Mouse (Mus musculus): ENCODE measurements at regions not wholly inside any gene's neighbourhood (a gene's known extent, or its start where the extent isn't known, plus 50 kb on each side); places are given as distances from the start of the nearest gene placed in this dataset.

DNA sequence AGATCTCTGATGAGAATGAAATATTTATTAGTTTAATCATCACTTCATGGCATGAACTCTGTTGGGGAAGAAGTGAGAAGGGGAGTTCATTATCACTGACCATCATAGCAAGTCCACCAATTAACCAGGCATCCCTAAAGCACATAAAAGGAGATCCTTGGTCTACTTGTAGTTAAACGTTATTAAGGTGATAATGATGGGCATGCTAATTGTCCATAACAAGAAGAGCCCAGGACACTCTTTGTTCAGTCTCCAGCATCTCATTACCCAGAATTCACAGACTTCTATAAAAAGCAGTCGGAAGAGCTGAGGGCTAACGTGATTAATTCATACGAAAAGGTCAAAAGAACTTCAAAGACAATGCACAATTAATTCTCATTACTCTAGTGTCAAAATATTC lies 272.2 kb downstream of the Cenpc1 start:
- H3K27ac ChIP-seq (ENCODE audit: low read depth, low read length), result no peak overlapping the region
- H3K4me1 ChIP-seq (replicated peaks; ENCODE audit: control insufficient read depth, insufficient read depth, low read length), result no peaks in the 10 kb centered on the region
- ATAC-seq (replicated peaks; ENCODE audit: low FRiP score) (peak; percentile 68), DNase-seq (ENCODE audit: low spot score) (no peak)
- no peaks in the 10 kb centered on the region for H3K27me3 ChIP-seq (ENCODE audit: control insufficient read depth, insufficient read depth, low read length)
- 54% methylated on average over 4 of the region's 4 CpGs for WGBS
- H3K4me3 ChIP-seq (ENCODE audit: low read depth, low read length), result no peak overlapping the region
- H3K9me3 ChIP-seq (ENCODE audit: control insufficient read depth, low read length), result no peaks in the 10 kb centered on the region; the same call in 1 of the 2 replicates
- H3K4me2 ChIP-seq (ENCODE audit: low read depth, low read length, severe bottlenecking), result no peak overlapping the region
- no peaks in the 10 kb centered on the region for H3K36me3 ChIP-seq (ENCODE audit: control insufficient read depth, insufficient read depth, low read length)
- H3K9ac ChIP-seq (ENCODE audit: low read length), result no peak overlapping the region

DNA sequence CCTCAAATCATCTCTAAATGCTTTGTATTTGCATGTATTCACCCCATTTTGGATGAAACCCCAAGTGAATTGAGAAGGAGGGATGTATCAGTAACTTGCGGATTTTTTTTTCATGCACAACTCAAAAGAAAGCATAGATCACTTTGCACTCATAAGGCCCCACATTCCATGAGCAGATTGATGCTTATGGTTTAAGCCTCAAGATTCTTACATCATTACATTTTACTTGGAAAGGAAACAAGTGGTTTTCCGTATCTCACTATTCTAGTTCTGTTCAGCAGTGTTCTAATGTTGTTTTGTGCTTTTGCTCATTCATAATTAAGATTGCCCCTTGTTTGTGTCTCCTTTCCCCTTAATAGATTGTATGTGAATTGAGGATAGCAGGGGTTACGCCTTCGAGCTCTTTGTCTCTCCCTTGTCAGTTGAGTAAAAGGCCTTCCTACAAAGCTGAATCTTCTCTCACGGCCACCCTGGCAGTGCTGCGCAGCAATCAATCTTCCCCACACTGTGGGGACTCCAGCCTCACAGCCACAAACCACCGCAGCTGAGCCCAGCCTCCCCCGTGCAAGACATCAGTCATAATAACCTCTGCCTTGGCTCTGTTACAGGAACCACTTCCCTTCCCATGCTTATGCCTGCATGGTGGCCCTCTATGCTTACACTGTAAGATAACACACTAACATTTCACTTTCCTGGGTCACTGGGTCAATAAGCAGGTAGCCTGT lies 284.5 kb downstream of the Cenpc1 start:
- WGBS, result 51% methylated on average over 8 of the region's 8 CpGs
- ATAC-seq (replicated peaks; ENCODE audit: low FRiP score) (no peak; the same call in 1 of the 2 replicates), DNase-seq (ENCODE audit: low spot score) (no peak)
- H3K4me3 ChIP-seq (ENCODE audit: low read depth, low read length), result no peak overlapping the region
- no peak overlapping the region for H3K4me2 ChIP-seq (ENCODE audit: low read depth, low read length, severe bottlenecking)
- H3K9ac ChIP-seq (ENCODE audit: low read length), result no peak overlapping the region
- no peaks in the 10 kb centered on the region for H3K4me1 ChIP-seq (replicated peaks; ENCODE audit: control insufficient read depth, insufficient read depth, low read length)
- H3K27me3 ChIP-seq (ENCODE audit: control insufficient read depth, insufficient read depth, low read length), result no peaks in the 10 kb centered on the region
- no peaks in the 10 kb centered on the region for H3K36me3 ChIP-seq (ENCODE audit: control insufficient read depth, insufficient read depth, low read length)
- H3K9me3 ChIP-seq (ENCODE audit: control insufficient read depth, low read length), result no peaks in the 10 kb centered on the region
- no peak overlapping the region for H3K27ac ChIP-seq (ENCODE audit: low read depth, low read length)

DNA sequence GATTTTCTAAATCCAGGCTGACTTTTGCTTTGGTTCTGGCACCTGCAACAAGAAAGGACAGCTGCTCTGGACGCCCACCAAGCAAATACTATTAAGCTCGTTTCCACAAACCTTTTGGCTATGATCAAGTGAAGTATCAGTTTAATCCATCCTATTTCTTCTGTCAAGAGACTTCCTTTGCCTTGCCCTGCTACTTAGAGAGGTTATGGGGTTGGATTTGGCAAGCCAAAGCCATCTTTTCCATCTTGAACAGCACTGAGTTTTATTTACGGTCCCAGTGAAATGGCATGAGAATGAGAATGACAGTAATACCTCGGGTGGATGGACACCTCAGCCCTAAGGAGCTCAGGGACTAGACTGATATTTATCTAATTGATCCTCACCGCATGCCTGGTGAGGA lies 285.4 kb downstream of the Cenpc1 start:
- 41% methylated on average over 5 of the region's 5 CpGs for WGBS

DNA sequence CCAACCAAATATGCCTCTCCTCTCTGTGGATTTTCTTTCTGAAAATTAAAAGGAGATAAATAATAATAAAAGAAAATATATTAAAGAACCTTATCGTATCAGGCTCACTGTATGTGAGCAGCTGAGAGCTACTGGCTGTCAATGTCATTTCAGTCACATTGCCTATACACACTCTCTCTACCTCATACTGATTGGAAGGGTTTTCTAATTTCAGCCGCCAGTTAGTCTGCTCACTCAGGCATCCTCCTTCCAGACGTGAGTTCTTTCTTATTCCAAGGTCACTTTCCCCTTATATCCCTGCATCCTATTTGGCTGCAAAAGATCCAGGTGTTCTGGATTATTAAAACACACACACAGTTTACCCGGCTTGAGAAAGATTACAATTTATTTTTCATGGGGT lies 286.2 kb downstream of the Cenpc1 start:
- no peak overlapping the region for H3K4me3 ChIP-seq (ENCODE audit: low read depth, low read length)
- 55% methylated on average over 4 of the region's 4 CpGs for WGBS
- H3K9ac ChIP-seq (ENCODE audit: low read length), result no peak overlapping the region
- H3K36me3 ChIP-seq (ENCODE audit: control insufficient read depth, insufficient read depth, low read length), result no peaks in the 10 kb centered on the region
- no peak overlapping the region for H3K4me2 ChIP-seq (ENCODE audit: low read depth, low read length, severe bottlenecking)
- no peaks in the 10 kb centered on the region for H3K4me1 ChIP-seq (replicated peaks; ENCODE audit: control insufficient read depth, insufficient read depth, low read length)
- DNase-seq (ENCODE audit: low spot score) (no peak), ATAC-seq (replicated peaks; ENCODE audit: low FRiP score) (no peak)
- no peak overlapping the region for H3K27ac ChIP-seq (ENCODE audit: low read depth, low read length)
- no peaks in the 10 kb centered on the region for H3K9me3 ChIP-seq (ENCODE audit: control insufficient read depth, low read length)
- no peaks in the 10 kb centered on the region for H3K27me3 ChIP-seq (ENCODE audit: control insufficient read depth, insufficient read depth, low read length)

More for the DNA sequence above, 285.4 kb downstream of the Cenpc1 start:
- DNase-seq (ENCODE audit: low spot score) (no peak), ATAC-seq (replicated peaks; ENCODE audit: low FRiP score) (no peak)
- Histone ChIP-seq H3K27ac (ENCODE audit: low read depth, low read length) (no peak overlapping the region), H3K4me3 (ENCODE audit: low read depth, low read length) (no peak overlapping the region), H3K9ac (ENCODE audit: low read length) (no peak overlapping the region), H3K36me3 (ENCODE audit: control insufficient read depth, insufficient read depth, low read length) (no peaks in the 10 kb centered on the region), H3K4me2 (ENCODE audit: low read depth, low read length, severe bottlenecking) (no peak overlapping the region), H3K4me1 (replicated peaks; ENCODE audit: control insufficient read depth, insufficient read depth, low read length) (no peaks in the 10 kb centered on the region), H3K9me3 (ENCODE audit: control insufficient read depth, low read length) (no peaks in the 10 kb centered on the region), H3K27me3 (ENCODE audit: control insufficient read depth, insufficient read depth, low read length) (no peaks in the 10 kb centered on the region)

DNA sequence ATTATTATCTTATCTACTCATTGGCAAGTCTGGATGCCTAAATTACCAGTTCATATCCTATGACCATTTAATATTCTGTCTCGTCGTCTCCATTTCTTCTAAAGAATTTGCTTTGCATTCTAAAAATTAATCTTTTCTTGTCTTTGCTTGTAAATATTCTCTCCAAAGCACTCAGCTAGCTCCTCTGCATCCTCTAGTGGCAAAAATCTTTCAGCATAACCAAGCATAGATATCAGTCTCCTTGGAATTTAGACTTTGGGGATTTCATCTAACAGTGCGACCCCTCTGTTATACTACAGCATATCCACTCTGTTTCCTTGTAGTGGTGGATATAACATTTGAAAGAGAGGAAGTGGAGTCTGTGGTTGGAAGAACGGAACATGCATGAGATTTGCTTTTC lies 292.7 kb downstream of the Cenpc1 start:
- no peaks in the 10 kb centered on the region for H3K36me3 ChIP-seq (ENCODE audit: control insufficient read depth, insufficient read depth, low read length)
- H3K4me2 ChIP-seq (ENCODE audit: low read depth, low read length, severe bottlenecking), result no peak overlapping the region
- 92% methylated on average over 4 of the region's 4 CpGs for WGBS
- DNase-seq (ENCODE audit: low spot score) (no peak), ATAC-seq (replicated peaks; ENCODE audit: low FRiP score) (no peak)
- no peak overlapping the region for H3K4me3 ChIP-seq (ENCODE audit: low read depth, low read length)
- no peaks in the 10 kb centered on the region for H3K27me3 ChIP-seq (ENCODE audit: control insufficient read depth, insufficient read depth, low read length)
- no peak overlapping the region for H3K27ac ChIP-seq (ENCODE audit: low read depth, low read length)
- no peaks in the 10 kb centered on the region; the same call in 1 of the 2 replicates for H3K4me1 ChIP-seq (replicated peaks; ENCODE audit: control insufficient read depth, insufficient read depth, low read length)
- no peaks in the 10 kb centered on the region for H3K9me3 ChIP-seq (ENCODE audit: control insufficient read depth, low read length)
- H3K9ac ChIP-seq (ENCODE audit: low read length), result no peak overlapping the region

DNA sequence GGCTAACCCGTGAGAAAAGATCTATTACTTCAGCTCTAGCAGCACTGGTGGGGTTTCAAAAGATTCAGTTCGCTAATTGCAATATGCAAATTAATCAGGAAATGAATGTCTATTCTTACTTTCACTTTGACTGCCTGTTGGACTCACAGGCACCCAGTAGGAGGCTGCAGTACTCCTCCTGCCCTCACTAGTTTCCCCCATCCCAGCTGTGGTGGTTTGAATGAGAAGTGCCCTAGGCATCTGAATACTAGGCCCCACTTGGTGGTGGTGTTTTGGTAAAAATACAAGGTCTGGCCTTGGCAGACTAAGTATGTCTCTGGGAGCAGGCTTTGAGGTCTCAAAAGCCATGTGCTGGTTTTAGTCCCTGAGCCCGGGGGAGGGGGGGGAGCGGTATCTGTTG lies 293.3 kb downstream of the Cenpc1 start:
- 48% methylated on average over 4 of the region's 4 CpGs for WGBS
- DNase-seq (ENCODE audit: low spot score), result peak; percentile 63
- Histone ChIP-seq H3K36me3 (ENCODE audit: control insufficient read depth, insufficient read depth, low read length) (no peaks in the 10 kb centered on the region), H3K27ac (ENCODE audit: low read depth, low read length) (no peak overlapping the region; the same call in 1 of the 2 replicates), H3K9ac (ENCODE audit: low read length) (no peak overlapping the region), H3K4me2 (ENCODE audit: low read depth, low read length, severe bottlenecking) (no peak overlapping the region), H3K9me3 (ENCODE audit: control insufficient read depth, low read length) (no peaks in the 10 kb centered on the region), H3K27me3 (ENCODE audit: control insufficient read depth, insufficient read depth, low read length) (no peaks in the 10 kb centered on the region), H3K4me1 (replicated peaks; ENCODE audit: control insufficient read depth, insufficient read depth, low read length) (no peaks in the 10 kb centered on the region; the same call in 1 of the 2 replicates), H3K4me3 (ENCODE audit: low read depth, low read length) (no peak overlapping the region)
- peak; percentile 97 for ATAC-seq (replicated peaks; ENCODE audit: low FRiP score)

DNA sequence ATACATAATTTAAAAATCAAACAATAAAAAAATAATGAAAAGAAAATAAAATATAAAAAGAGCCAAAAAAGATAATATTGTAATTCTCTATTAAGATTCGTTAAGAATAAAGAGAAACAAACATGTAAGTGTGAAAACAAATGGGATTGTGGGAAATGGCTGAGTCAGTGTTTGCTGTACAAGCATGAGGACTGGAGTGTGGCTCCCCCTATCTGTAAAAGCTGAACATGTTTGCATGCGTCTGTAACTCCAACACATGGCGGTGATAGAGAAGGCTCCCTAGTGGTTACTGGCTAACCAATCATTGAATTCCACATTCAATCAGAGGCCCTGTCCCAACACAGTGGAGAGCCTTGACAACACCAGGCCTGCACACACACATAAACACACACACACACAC lies 298.2 kb downstream of the Cenpc1 start:
- no peak overlapping the region for H3K27ac ChIP-seq (ENCODE audit: low read depth, low read length)
- H3K4me1 ChIP-seq (replicated peaks; ENCODE audit: control insufficient read depth, insufficient read depth, low read length), result no peaks in the 10 kb centered on the region; the same call in 1 of the 2 replicates
- no peak overlapping the region for H3K4me2 ChIP-seq (ENCODE audit: low read depth, low read length, severe bottlenecking)
- H3K36me3 ChIP-seq (ENCODE audit: control insufficient read depth, insufficient read depth, low read length), result no peaks in the 10 kb centered on the region
- no peak overlapping the region for H3K4me3 ChIP-seq (ENCODE audit: low read depth, low read length)
- WGBS, result 85% methylated on average over 3 of the region's 3 CpGs
- no peak for ATAC-seq (replicated peaks; ENCODE audit: low FRiP score)
- H3K27me3 ChIP-seq (ENCODE audit: control insufficient read depth, insufficient read depth, low read length), result no peaks in the 10 kb centered on the region
- no peak overlapping the region for H3K9ac ChIP-seq (ENCODE audit: low read length)
- no peaks in the 10 kb centered on the region for H3K9me3 ChIP-seq (ENCODE audit: control insufficient read depth, low read length)
- no peak for DNase-seq (ENCODE audit: low spot score)

DNA sequence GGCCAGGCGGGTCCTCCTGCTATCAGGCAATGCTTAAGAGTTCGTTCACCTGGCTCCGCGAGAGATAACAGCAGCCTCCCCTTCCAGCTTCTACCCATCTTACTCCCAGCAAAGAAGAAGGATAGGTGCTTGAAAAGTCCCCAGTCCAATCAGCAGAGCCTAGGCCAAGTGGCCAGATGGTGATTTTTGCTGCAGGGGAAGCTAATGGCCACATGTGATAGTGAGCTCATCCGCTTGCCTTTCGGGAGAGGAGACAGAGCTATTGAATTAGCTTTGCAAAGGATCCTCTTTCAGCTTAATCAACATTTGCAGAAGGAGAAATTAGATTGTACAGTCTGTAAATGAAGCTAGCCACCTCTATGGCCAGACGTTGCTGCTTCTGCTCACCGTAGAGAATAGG lies 308.7 kb downstream of the Cenpc1 start:
- WGBS, result 88% methylated on average over 8 of the region's 8 CpGs
- H3K27me3 ChIP-seq (ENCODE audit: control insufficient read depth, insufficient read depth, low read length), result no peaks in the 10 kb centered on the region
- H3K9ac ChIP-seq (ENCODE audit: low read length), result no peak overlapping the region
- H3K4me3 ChIP-seq (ENCODE audit: low read depth, low read length), result no peak overlapping the region
- H3K4me2 ChIP-seq (ENCODE audit: low read depth, low read length, severe bottlenecking), result no peak overlapping the region
- DNase-seq (ENCODE audit: low spot score) (no peak), ATAC-seq (replicated peaks; ENCODE audit: low FRiP score) (no peak)
- no peaks in the 10 kb centered on the region for H3K9me3 ChIP-seq (ENCODE audit: control insufficient read depth, low read length)
- 0 out of 2 replicates have a peak, but pooled peaks cover under 1% of the 10 kb centered on the region for H3K4me1 ChIP-seq (replicated peaks; ENCODE audit: control insufficient read depth, insufficient read depth, low read length)
- no peak overlapping the region for H3K27ac ChIP-seq (ENCODE audit: low read depth, low read length)
- no peaks in the 10 kb centered on the region for H3K36me3 ChIP-seq (ENCODE audit: control insufficient read depth, insufficient read depth, low read length)

DNA sequence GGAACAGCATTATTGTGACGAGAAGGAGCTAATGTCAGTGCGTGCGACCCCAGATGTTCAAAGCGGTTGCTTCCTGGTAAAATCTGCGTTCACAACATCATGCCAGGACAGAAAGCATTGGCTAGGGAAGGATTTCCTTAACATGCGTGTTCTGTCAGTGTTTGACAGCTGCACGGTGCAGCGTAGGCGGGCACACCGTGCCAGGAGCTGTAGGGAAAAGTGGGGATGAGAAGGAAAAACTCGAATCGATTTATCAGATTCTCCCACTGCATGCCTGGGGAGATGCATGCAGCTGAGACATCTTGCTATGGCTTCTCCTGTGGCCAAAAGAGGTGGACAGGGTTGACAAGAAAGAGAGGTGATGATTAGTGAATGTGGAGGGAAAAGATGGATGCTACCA lies 311.2 kb downstream of the Cenpc1 start:
- no peak overlapping the region for H3K4me2 ChIP-seq (ENCODE audit: low read depth, low read length, severe bottlenecking)
- WGBS, result 93% methylated on average over 12 of the region's 12 CpGs
- DNase-seq (ENCODE audit: low spot score) (no peak), ATAC-seq (replicated peaks; ENCODE audit: low FRiP score) (no peak)
- H3K9ac ChIP-seq (ENCODE audit: low read length), result no peak overlapping the region
- H3K4me1 ChIP-seq (replicated peaks; ENCODE audit: control insufficient read depth, insufficient read depth, low read length), result 0 out of 2 replicates have a peak, but pooled peaks cover 3% of the 10 kb centered on the region
- H3K4me3 ChIP-seq (ENCODE audit: low read depth, low read length), result no peak overlapping the region
- H3K36me3 ChIP-seq (ENCODE audit: control insufficient read depth, insufficient read depth, low read length), result no peaks in the 10 kb centered on the region
- no peak overlapping the region for H3K27ac ChIP-seq (ENCODE audit: low read depth, low read length)
- no peaks in the 10 kb centered on the region for H3K9me3 ChIP-seq (ENCODE audit: control insufficient read depth, low read length)
- no peaks in the 10 kb centered on the region for H3K27me3 ChIP-seq (ENCODE audit: control insufficient read depth, insufficient read depth, low read length)

All from forebrain, embryonic 11.5 days (tissue).